Mouse (Mus musculus): ENCODE measurements around the gene Frmd4b. TPM values are rescaled to one million over a fixed set of nuclear protein-coding genes. Genes with fewer than 3 reads are reported as not detected.

The Frmd4b gene
- polyA plus RNA-seq, 1 experiment from 2014 or later, result 21.5 TPM

- TF ChIP-seq CTCF (IDR thresholded peaks at IDR 0.05), result no peak
- ATAC-seq (peak; percentile 68), DNase-seq (ENCODE audit: low read depth, low spot score) (no peak)
- CTCF ChIA-PET, result interaction anchor here (0.6 to 2.6 kb wide), 13 partner anchors 9 to 561 kb away, joined by 3 to 11 read pairs (median 3); no protein-coding TSS in a partner anchor
- no peaks in the 10 kb centered on the region for H3K27me3 ChIP-seq
- POLR2A ChIA-PET, result interaction anchor here (0.8 to 2.2 kb wide), 6 partner anchors 11 to 572 kb away, joined by 3 to 7 read pairs (median 4); no protein-coding TSS in a partner anchor
- in situ Hi-C loops (cut with MboI; ENCODE audit: low pct_unique_long_range_greater_than_20kb), result loop anchor here (5.0 kb wide), 1 partner anchor 40 kb away; no protein-coding TSS in a partner anchor
Measured at GRCm38 (mm10) chr6:97311599-97312544, 305.5 kb downstream of the Frmd4b start.

GRCm38 (mm10) chr6:97310901-97311331, 306.4 kb downstream of the Frmd4b start:
- POLR2A ChIA-PET, result interaction anchor here (0.8 to 2.2 kb wide), 6 partner anchors 10 to 573 kb away, joined by 3 to 7 read pairs (median 4); no protein-coding TSS in a partner anchor
- ATAC-seq, result no peak
- in situ Hi-C loops (cut with MboI; ENCODE audit: low pct_unique_long_range_greater_than_20kb), result loop anchor here (5.0 kb wide), 1 partner anchor 41 kb away; no protein-coding TSS in a partner anchor
- H3K27me3 ChIP-seq, result no peaks in the 10 kb centered on the region
- no peak for TF ChIP-seq CTCF (IDR thresholded peaks at IDR 0.05)
- no peak for DNase-seq (ENCODE audit: low read depth, low spot score)
- CTCF ChIA-PET, result interaction anchor here (0.8 to 2.6 kb wide), 13 partner anchors 12 to 131 kb away, joined by 3 to 11 read pairs (median 3); no protein-coding TSS in a partner anchor

DNA sequence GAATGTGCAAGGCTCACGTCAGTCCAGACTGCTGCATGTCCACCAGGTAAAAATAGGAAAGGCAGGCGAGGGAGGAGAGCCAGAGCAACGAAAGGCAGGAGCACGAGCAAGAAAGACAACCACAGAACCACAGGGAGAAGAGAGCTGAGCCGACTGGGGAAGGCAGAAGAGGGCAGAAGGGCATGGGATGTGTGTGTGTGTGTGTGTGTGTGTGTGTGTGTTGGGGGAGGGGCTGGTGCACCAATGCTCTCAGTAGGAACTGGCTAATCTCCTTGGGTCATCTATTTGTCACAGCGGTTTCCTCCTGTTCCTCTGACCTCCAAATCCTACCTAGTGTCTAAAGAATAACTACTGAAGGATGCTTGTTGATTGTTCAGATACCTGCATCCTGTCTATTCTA, 308.2 kb downstream of the Frmd4b start:
- POLR2A ChIA-PET, result interaction anchor here (1.3 kb wide), 1 partner anchor 9 kb away, joined by 3 read pairs; no protein-coding TSS in a partner anchor
- DNase-seq (ENCODE audit: low read depth, low spot score), result no peak
- in situ Hi-C loops (cut with MboI; ENCODE audit: low pct_unique_long_range_greater_than_20kb), result no loop called here
- CTCF ChIA-PET, result no interaction called here
- no peak for ATAC-seq
- TF ChIP-seq CTCF (IDR thresholded peaks at IDR 0.05), result no peak
- no peaks in the 10 kb centered on the region for H3K27me3 ChIP-seq

DNA sequence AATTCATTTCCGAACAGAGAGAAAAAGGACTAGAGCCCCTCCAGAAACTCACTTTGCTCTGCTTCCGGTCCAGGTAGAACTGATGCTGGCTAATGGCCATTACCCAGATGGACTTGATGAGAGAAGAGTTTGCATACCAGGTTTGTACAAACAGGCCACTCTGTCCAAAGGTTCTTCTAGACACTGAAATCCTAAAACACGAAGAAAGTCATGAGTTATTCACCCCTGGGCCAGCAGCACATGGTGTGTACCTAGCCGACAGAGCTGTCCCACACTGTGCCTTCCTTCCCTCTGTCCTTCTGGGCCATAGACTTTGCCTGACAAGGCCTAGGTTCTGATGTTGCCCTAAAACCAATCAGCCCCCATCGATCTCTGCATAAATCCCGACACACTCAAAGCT, 308.8 kb downstream of the Frmd4b start:
- CTCF ChIA-PET, result no interaction called here

DNA sequence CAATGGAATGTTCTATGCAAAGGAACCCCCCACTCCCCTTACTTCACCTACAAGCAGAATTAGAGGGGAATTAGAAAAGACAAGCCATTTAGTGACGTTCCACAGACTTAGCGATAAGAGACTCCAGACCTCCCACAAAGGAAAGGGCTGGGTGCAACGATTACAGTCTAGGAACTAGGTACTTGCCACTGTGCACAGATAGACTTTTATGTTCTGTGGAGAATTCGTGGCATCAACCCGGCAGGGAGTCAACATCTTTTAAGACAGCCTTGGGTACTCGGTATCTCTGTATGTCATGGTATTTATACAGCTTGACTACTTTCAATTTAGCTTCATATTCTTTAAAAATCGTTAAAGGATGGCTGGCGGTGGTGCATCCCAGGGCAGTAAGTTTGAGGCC, 310.1 kb downstream of the Frmd4b start:
- POLR2A ChIA-PET, result no interaction called here
- no peak for TF ChIP-seq CTCF (IDR thresholded peaks at IDR 0.05)
- in situ Hi-C loops (cut with MboI; ENCODE audit: low pct_unique_long_range_greater_than_20kb), result no loop called here
- DNase-seq (ENCODE audit: low read depth, low spot score) (no peak), ATAC-seq (no peak)
- CTCF ChIA-PET, result interaction anchor here (0.8 kb wide), 1 partner anchor 107 kb away, joined by 3 read pairs; no protein-coding TSS in a partner anchor
- H3K27me3 ChIP-seq, result no peaks in the 10 kb centered on the region

More for the DNA sequence above, 308.8 kb downstream of the Frmd4b start:
- POLR2A ChIA-PET, result interaction anchor here (1.3 kb wide), 1 partner anchor 9 kb away, joined by 3 read pairs; no protein-coding TSS in a partner anchor
- H3K27me3 ChIP-seq, result no peaks in the 10 kb centered on the region
- no peak for ATAC-seq
- no peak for TF ChIP-seq CTCF (IDR thresholded peaks at IDR 0.05)
- DNase-seq (ENCODE audit: low read depth, low spot score), result no peak
- in situ Hi-C loops (cut with MboI; ENCODE audit: low pct_unique_long_range_greater_than_20kb), result no loop called here

DNA sequence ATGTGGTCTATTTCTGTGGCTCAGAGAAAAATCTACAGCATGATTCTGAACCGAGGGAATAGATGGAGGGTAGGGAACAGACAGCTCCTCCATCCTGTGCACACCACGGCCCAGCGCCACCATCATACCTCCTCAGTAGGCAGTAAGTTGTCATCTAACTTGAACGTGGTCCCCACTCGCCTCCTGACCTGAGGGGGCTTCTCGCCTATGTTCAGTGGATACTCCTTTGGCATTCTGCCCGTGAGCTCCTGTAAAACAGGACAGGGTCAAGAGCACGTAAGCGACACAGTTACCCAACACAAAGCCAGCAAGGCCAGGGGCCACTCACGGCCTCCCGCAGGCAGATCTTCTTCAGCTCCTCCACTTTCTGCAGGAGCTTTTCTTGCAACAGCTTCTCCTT, 311.0 kb downstream of the Frmd4b start:
- no peaks in the 10 kb centered on the region for H3K27me3 ChIP-seq
- no peak for TF ChIP-seq CTCF (IDR thresholded peaks at IDR 0.05)
- ATAC-seq (no peak), DNase-seq (ENCODE audit: low read depth, low spot score) (no peak)
- ChIA-PET CTCF (interaction anchor here (1.2 to 1.9 kb wide), 4 partner anchors 9 to 35 kb away, joined by 3 to 7 read pairs (median 4); no protein-coding TSS in a partner anchor), POLR2A (interaction anchor here (1.0 kb wide), 1 partner anchor 9 kb away, joined by 3 read pairs; no protein-coding TSS in a partner anchor)
- in situ Hi-C loops (cut with MboI; ENCODE audit: low pct_unique_long_range_greater_than_20kb), result no loop called here

DNA sequence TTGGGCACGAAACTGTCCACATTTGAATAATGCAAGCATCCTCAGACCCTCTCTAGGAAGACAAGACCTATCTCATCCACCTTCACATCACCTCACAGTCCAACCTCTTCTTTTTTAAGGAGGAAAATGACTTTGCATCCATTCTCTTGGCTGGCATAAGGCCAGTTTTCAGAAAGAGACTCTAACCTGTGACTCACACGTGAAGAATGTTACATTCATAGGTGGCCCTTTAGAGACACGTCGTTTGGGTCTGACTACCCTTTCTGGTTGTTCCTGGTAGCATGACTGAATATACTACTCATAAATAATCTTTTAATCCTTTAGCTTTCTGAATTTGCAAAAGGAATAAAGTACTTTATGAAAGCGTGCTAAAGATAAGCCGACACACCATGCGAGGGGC, 311.9 kb downstream of the Frmd4b start:
- H3K27me3 ChIP-seq, result no peaks in the 10 kb centered on the region
- ATAC-seq (peak; percentile 86), DNase-seq (ENCODE audit: low read depth, low spot score) (no peak)
- in situ Hi-C loops (cut with MboI; ENCODE audit: low pct_unique_long_range_greater_than_20kb), result no loop called here
- ChIA-PET CTCF (interaction anchor here (1.0 to 1.9 kb wide), 4 partner anchors 8 to 115 kb away, joined by 3 to 7 read pairs (median 5); no protein-coding TSS in a partner anchor), POLR2A (interaction anchor here (1.0 kb wide), 1 partner anchor 8 kb away, joined by 3 read pairs; no protein-coding TSS in a partner anchor)
- TF ChIP-seq CTCF (IDR thresholded peaks at IDR 0.05), result no peak

GRCm38 (mm10) chr6:97305010-97305409, 312.3 kb downstream of the Frmd4b start:
- POLR2A ChIA-PET, result no interaction called here
- ATAC-seq (peak; percentile 51), DNase-seq (ENCODE audit: low read depth, low spot score) (no peak)
- CTCF ChIA-PET, result interaction anchor here (1.0 to 1.9 kb wide), 3 partner anchors 14 to 115 kb away, joined by 4 to 7 read pairs (median 6); no protein-coding TSS in a partner anchor
- no peaks in the 10 kb centered on the region for H3K27me3 ChIP-seq
- TF ChIP-seq CTCF (IDR thresholded peaks at IDR 0.05), result no peak
- in situ Hi-C loops (cut with MboI; ENCODE audit: low pct_unique_long_range_greater_than_20kb), result no loop called here

- no peak for ATAC-seq
- no peaks in the 10 kb centered on the region for H3K27me3 ChIP-seq
- ChIA-PET CTCF (interaction anchor here (0.9 to 1.6 kb wide), 3 partner anchors 8 to 36 kb away, joined by 3 to 5 read pairs (median 4); no protein-coding TSS in a partner anchor), POLR2A (no interaction called here)
- TF ChIP-seq CTCF (IDR thresholded peaks at IDR 0.05), result no peak
- no peak for DNase-seq (ENCODE audit: low read depth, low spot score)
- in situ Hi-C loops (cut with MboI; ENCODE audit: low pct_unique_long_range_greater_than_20kb), result no loop called here
Measured at GRCm38 (mm10) chr6:97303277-97304109, 313.8 kb downstream of the Frmd4b start.

GRCm38 (mm10) chr6:97302303-97302702, 315.0 kb downstream of the Frmd4b start:
- no peaks in the 10 kb centered on the region for H3K27me3 ChIP-seq
- TF ChIP-seq CTCF (IDR thresholded peaks at IDR 0.05), result no peak
- in situ Hi-C loops (cut with MboI; ENCODE audit: low pct_unique_long_range_greater_than_20kb), result no loop called here
- ChIA-PET CTCF (interaction anchor here (0.9 to 1.6 kb wide), 3 partner anchors 9 to 37 kb away, joined by 3 to 5 read pairs (median 4); no protein-coding TSS in a partner anchor), POLR2A (no interaction called here)
- ATAC-seq (no peak), DNase-seq (ENCODE audit: low read depth, low spot score) (no peak)

Data from Patski (cell line).